Mouse (Mus musculus): ENCODE data around the gene Sema3e.

GRCm38 (mm10) chr5:14135929-14136328, 110.9 kb downstream of the Sema3e start:
- TF ChIP-seq POLR2A (IDR thresholded peaks at IDR 0.05; ENCODE audit: low read depth, low read length) = no peak
- TF ChIP-seq CTCF (conservative IDR thresholded peaks at IDR 0.05; ENCODE audit: insufficient read depth, insufficient read length, low read depth, low read length) = no peak

Measured in kidney, adult 2 months (tissue).